Mouse (Mus musculus) heart, embryonic 15.5 days (tissue): ENCODE data around the gene Cd3d. TPM values are rescaled to one million over a fixed set of nuclear protein-coding genes. Genes with fewer than 3 reads are reported as not detected.

Source experiments
- polyA plus RNA-seq: library from polyadenylated mRNA; unstranded; fragments of >200 nt; fragmentation: Nextera tagmentation; extraction: Ambion mirVana; gene quantifications from 2 replicates; pipeline ENCODE4 v1.2.1, GENCODE M21; 2015

The Cd3d gene
- polyA plus RNA-seq, 1 experiment from 2014 or later = 1.4 TPM

Other genes with a start within 250 kb of the Cd3d start
- 23.7 and 31.3 TPM in 2 replicates for gene Phldb1, start 246.6 kb upstream of the Cd3d start, polyA plus RNA-seq
- 106 and 125 TPM in 2 replicates for gene Arcn1, start 213.9 kb upstream of the Cd3d start, polyA plus RNA-seq
- 54.3 and 66.6 TPM in 2 replicates for gene Ift46, start 213.9 kb upstream of the Cd3d start, polyA plus RNA-seq
- 2.1 and 2.8 TPM in 2 replicates for gene Tmem25, start 182.5 kb upstream of the Cd3d start, polyA plus RNA-seq
- 0.30 and 1.1 TPM in 2 replicates for gene Ttc36, start 178.7 kb upstream of the Cd3d start, polyA plus RNA-seq
- 9.3 and 10.1 TPM in 2 replicates for gene Kmt2a, start 100.5 kb upstream of the Cd3d start, polyA plus RNA-seq
- 1,028 and 1,424 TPM in 2 replicates for gene Atp5l, start 61.0 kb upstream of the Cd3d start, polyA plus RNA-seq
- 14.7 and 17.6 TPM in 2 replicates for gene Ube4a, start 16.2 kb upstream of the Cd3d start, polyA plus RNA-seq
- 5.5 and 64.7 TPM in 2 replicates for gene Cd3g, start 1.4 kb upstream of the Cd3d start, polyA plus RNA-seq
- 2.9 and 43.3 TPM in 2 replicates for gene Cd3e, start 27.8 kb downstream of the Cd3d start, polyA plus RNA-seq
- gene Mpzl2, start 58.0 kb downstream of the Cd3d start, polyA plus RNA-seq = 1.1 and 7.4 TPM in 2 replicates
- gene Mpzl3, start 73.4 kb downstream of the Cd3d start, polyA plus RNA-seq = 1.4 and 1.6 TPM in 2 replicates
- gene Jaml, start 97.4 kb downstream of the Cd3d start, polyA plus RNA-seq = 0.19 and 0.71 TPM in 2 replicates
- 1.2 and 2.6 TPM in 2 replicates for gene Scn2b, start 136.0 kb downstream of the Cd3d start, polyA plus RNA-seq
- 0.16 and 1.2 TPM in 2 replicates for gene Scn4b, start 156.6 kb downstream of the Cd3d start, polyA plus RNA-seq
- gene BC049352, start 200.2 kb downstream of the Cd3d start, polyA plus RNA-seq = not detected in 2 replicates
- gene Tmprss4, start 222.3 kb downstream of the Cd3d start, polyA plus RNA-seq = 0.21 and 0.85 TPM in 2 replicates